Mouse (Mus musculus): Measurements from ENCODE around the gene Npb. TPM values are rescaled to one million over a fixed set of nuclear protein-coding genes. Genes with fewer than 3 reads are reported as not detected.
A peak's percentile ranks its signal among the peaks of the same experiment; 100 is the strongest.
"Not testable (repeated sequence)": the region's sequence is repeated elsewhere in the genome, so short reads cannot be mapped to it uniquely, and the experiment has no call there.

Gene Npb
- 0.79 and 1.3 TPM in 2 replicates for polyA plus RNA-seq (2015; fragmentation: Nextera tagmentation; extraction: Ambion mirVana)

DNA sequence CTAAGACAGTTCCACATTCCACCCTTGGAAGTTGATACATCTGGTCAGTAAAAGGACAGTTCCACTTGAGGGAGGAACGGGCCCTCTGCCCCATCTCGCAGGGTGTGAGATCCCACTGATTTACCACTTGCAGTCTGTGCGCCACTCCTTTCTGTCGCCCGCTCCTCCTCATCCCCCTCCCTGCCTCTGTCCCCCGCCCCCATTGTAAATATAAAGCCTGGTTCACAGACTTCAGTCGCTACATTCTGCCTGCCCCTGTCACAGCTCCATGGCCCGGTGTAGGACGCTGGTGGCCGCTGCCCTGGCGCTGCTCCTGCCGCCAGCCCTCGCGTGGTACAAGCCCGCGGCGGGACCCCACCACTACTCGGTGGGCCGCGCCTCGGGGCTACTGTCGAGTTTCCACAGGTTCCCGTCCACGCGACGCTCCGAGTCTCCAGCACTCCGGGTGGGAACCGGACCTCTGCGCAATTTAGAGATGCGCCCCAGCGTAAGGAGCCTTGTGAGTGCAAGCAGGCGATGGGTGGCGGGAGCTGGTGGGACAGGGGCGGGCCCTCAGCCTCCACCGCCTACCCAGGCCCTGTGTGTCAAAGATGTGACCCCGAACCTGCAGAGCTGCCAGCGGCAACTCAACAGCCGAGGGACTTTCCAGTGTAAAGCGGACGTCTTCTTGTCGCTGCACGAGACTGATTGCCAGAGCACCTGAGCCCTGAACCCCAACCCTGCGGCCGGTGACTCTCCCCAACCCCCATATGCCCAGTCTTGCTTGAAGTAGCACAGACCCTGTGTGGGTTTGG lies at the start of gene Npb:
Gene Npb (plus strand): TSS at position 237 of the 794 bp plus-strand sequence.
- Histone ChIP-seq H3K9ac (peak within 1 kb of the TSS; percentile 61), H3K27me3 (peaks cover 32% of the 10 kb centered on the region), H3K27ac (no peak within 1 kb of the TSS), H3K4me1 (replicated peaks) (peaks cover 21% of the 10 kb centered on the region), H3K4me2 (peak within 1 kb of the TSS; percentile 48), H3K4me3 (peak within 1 kb of the TSS; percentile 25), H3K9me3 (no peaks in the 10 kb centered on the region), H3K36me3 (peaks cover 78% of the 10 kb centered on the region)
- 6% methylated on average over 45 of the region's 45 CpGs for WGBS
- no peak for ATAC-seq (ENCODE audit: low FRiP score)

DNA sequence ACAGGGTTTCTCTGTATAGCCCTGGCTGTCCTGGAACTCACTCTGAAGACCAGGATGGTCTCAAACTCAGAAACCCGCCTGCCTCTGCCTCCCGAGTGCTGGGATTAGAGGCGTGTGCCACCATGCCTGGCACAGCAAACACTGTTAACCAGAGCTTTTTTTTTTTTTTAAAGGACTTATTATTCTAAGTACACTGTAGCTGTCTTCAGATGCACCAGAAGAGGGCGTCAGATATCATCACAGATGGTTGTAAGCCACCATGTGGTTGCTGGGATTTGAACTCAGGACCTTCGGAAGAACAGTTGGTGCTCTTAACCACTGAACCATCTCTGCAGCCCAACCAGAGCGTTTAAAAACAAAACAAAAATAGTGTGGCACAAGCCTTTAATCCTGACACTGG lies 49.4 kb upstream of the Npb start:
- H3K27me3 ChIP-seq = not testable (repeated sequence)

DNA sequence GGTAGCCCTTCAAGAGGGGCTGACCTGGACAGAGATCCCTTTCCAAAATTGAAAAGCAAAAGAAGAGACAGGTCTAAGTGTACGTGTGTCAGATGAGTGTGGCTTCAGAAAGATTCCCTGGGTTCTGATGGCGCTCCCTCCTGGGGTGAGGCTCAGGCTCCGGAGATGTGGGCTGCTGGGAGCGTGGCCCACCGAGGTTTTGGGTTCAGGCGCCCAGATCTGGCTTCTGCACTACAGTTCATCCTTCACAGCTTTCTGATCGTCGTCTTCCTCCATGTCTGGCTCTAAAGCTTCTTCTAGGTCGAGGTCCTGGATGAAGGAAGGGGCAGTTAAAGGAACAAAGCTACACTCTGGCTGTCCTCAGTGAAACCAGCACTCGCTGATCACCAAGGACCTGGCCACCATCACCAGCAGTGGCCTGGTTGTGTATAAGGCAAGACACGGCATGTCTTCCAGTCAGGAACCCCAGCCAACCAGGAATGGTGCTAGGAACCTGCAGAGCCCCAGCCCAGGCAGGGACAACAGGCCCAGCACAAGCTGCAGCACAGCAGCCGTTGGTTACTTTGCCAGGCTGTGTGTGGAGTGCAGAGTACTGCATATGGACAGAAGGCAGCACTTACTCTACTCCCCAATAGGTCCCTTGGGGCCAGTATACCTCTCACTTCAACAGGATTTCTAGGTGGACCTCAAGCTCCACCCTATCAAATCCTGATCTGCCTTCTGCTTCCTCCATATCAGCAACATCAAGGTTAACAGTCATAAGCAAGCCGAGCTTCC lies 47.1 kb upstream of the Npb start:
- no peak for ATAC-seq (ENCODE audit: low FRiP score)
- no peak overlapping the region for H3K9ac ChIP-seq
- no peaks in the 10 kb centered on the region for H3K27me3 ChIP-seq
- peaks cover 4% of the 10 kb centered on the region; the same call in 1 of the 2 replicates for H3K9me3 ChIP-seq
- no peak overlapping the region for H3K4me2 ChIP-seq
- H3K4me1 ChIP-seq (replicated peaks) = no peaks in the 10 kb centered on the region
- peaks cover 74% of the 10 kb centered on the region for H3K36me3 ChIP-seq
- H3K4me3 ChIP-seq = no peak overlapping the region
- H3K27ac ChIP-seq = no peak overlapping the region
- WGBS = 92% methylated on average over 13 of the region's 13 CpGs

More for the DNA sequence above, 49.4 kb upstream of the Npb start:
- peaks cover 52% of the 10 kb centered on the region for H3K36me3 ChIP-seq
- not testable (repeated sequence) for H3K4me2 ChIP-seq; H3K4me1 ChIP-seq (replicated peaks); H3K4me3 ChIP-seq; H3K27ac ChIP-seq; H3K9ac ChIP-seq; ATAC-seq (ENCODE audit: low FRiP score); H3K9me3 ChIP-seq
- WGBS = 89% methylated on average over 6 of the region's 6 CpGs

DNA sequence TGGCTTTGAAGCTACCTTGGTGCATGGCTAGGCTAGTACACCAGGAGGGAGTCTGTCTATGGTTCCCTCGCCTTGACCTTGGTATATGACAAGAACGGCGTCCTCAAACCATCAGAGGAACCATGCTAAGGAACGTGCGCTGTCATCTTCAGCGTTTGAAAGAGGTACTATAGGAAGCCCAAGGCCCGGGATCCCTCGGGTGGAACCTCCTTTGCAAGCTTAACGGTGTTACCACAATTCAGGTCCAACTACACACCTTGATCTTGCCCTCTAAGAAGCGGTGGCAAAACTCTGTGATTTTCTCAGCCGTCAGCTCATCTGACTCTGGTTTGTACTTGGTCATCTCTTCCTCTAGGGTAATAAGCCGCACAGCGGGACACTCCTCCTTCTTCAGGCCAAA lies 45.3 kb upstream of the Npb start:
- Histone ChIP-seq H3K4me2 (no peak overlapping the region), H3K4me3 (no peak overlapping the region)
- 96% methylated on average over 13 of the region's 13 CpGs for WGBS

DNA sequence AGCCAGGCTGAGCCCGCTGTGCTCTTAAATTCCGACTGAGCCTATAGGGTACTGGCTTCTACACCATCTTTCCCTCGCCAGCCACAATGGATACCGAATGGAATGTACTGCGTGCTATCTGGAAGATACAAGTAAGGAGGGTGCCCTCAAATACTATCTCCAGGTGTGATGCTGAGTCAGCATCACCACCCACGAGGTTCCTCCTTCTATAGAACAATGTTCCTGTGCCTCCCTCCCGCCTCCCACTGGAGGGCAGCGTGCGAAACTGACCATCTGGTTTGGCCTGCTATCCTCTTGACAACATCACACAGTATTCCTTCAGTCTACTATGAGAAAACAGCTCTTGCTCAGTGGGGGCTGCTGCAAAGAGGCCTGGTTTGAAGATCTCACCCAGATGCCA lies 43.2 kb upstream of the Npb start:
- ATAC-seq (ENCODE audit: low FRiP score) = no peak
- 87% methylated on average over 9 of the region's 9 CpGs for WGBS
- H3K9ac ChIP-seq = no peak overlapping the region
- no peak overlapping the region for H3K4me2 ChIP-seq
- H3K27me3 ChIP-seq = no peaks in the 10 kb centered on the region
- peaks cover 95% of the 10 kb centered on the region for H3K36me3 ChIP-seq
- H3K9me3 ChIP-seq = no peaks in the 10 kb centered on the region
- no peaks in the 10 kb centered on the region for H3K4me1 ChIP-seq (replicated peaks)
- no peak overlapping the region for H3K27ac ChIP-seq
- no peak overlapping the region for H3K4me3 ChIP-seq

More for the DNA sequence above, 45.3 kb upstream of the Npb start:
- Histone ChIP-seq H3K4me1 (replicated peaks) (no peaks in the 10 kb centered on the region), H3K9me3 (no peaks in the 10 kb centered on the region), H3K9ac (no peak overlapping the region), H3K27ac (no peak overlapping the region), H3K27me3 (no peaks in the 10 kb centered on the region), H3K36me3 (peaks cover 92% of the 10 kb centered on the region)
- ATAC-seq (ENCODE audit: low FRiP score) = no peak

DNA sequence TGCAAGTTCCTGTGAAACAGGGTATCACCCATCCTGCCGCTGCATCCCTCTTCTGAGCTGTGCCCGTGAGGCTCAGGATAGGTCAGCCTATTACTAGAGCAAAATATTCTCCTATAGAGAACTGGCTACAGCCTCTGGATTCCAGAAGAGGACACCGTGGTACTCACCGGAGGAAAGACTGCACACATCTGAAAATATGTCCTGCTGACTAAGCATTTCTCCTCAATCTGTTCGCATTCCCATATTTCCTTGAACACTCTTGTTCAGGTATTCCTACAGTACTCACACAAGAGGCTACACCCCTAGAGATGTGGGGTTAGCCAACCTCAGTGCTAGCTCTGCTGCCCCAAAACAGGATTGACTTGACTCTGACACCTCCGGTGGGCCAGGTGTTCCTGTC lies 40.0 kb upstream of the Npb start:
- WGBS = 92% methylated on average over 6 of the region's 6 CpGs
- ATAC-seq (ENCODE audit: low FRiP score) = no peak
- H3K9ac ChIP-seq = no peak overlapping the region

DNA sequence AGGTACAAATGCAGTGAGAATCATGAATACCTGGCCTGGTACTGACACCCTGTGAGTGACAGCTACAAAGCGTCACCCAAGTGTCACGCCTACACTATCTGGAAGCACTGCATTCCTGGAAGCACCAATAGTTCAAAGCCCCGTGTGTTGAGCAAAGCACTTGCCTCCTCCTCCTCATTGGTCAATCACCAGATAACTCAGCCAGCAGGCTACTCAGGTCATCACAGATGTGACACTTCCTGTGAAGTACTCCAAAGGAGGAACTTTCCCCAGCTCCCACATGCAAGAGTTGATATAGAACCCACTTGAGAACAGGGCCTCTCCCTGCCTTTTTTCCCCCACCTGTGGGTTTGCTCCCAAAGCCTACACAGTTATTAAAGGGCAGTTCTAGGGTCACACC lies 37.2 kb upstream of the Npb start:
- Histone ChIP-seq H3K27me3 (no peaks in the 10 kb centered on the region), H3K9ac (peak overlapping the region; percentile 95), H3K9me3 (no peaks in the 10 kb centered on the region), H3K4me3 (peak overlapping the region; percentile 96), H3K36me3 (peaks cover 48% of the 10 kb centered on the region), H3K4me2 (peak overlapping the region; percentile 75), H3K27ac (no peak overlapping the region), H3K4me1 (replicated peaks) (peaks cover 28% of the 10 kb centered on the region)
- ATAC-seq (ENCODE audit: low FRiP score) = no peak
- 86% methylated on average over 3 of the region's 3 CpGs for WGBS

More for the DNA sequence above, 40.0 kb upstream of the Npb start:
- Histone ChIP-seq H3K4me1 (replicated peaks) (peaks cover 16% of the 10 kb centered on the region), H3K36me3 (peaks cover 76% of the 10 kb centered on the region), H3K4me3 (no peak overlapping the region), H3K27me3 (no peaks in the 10 kb centered on the region), H3K27ac (no peak overlapping the region), H3K4me2 (no peak overlapping the region), H3K9me3 (no peaks in the 10 kb centered on the region)

DNA sequence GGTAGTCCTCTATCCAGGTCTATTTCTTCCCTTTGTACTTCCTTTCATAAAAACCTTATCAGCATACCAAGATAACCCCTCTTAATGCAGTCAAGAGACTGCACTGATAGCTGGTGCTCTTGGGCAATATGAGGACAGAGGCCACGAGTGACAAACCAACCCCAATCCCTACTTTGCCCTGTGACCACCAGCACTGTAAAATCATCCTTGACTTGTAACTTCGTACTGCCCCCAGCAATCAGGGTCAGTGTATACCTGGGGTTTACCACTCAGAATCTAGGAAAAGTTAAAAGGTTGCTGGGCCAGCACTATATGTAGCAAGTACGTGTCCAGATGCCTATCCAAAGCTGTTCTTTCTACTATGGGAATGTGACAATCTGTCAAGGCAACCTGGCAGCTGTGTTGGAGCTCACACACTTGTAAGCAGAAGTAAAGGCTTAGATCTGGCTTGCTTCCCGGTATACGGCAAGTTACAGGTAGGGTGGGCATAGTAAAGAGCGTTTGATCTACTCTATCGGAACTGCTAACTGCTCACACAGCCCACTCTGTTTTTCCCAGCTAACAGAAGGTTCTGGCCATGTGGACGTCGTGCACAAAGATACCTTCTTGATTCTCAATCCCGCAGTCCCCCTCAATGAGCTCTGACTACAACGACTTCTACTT lies 36.4 kb upstream of the Npb start:
- H3K4me2 ChIP-seq = peak overlapping the region; percentile 75
- 16% methylated on average over 11 of the region's 11 CpGs for WGBS
- peaks cover 41% of the 10 kb centered on the region for H3K36me3 ChIP-seq
- no peaks in the 10 kb centered on the region for H3K27me3 ChIP-seq
- peaks cover 28% of the 10 kb centered on the region for H3K4me1 ChIP-seq (replicated peaks)
- H3K27ac ChIP-seq = peak overlapping the region; percentile 89
- H3K9ac ChIP-seq = peak overlapping the region; percentile 95
- H3K9me3 ChIP-seq = no peaks in the 10 kb centered on the region
- no peak for ATAC-seq (ENCODE audit: low FRiP score)
- peak overlapping the region; percentile 96 for H3K4me3 ChIP-seq

DNA sequence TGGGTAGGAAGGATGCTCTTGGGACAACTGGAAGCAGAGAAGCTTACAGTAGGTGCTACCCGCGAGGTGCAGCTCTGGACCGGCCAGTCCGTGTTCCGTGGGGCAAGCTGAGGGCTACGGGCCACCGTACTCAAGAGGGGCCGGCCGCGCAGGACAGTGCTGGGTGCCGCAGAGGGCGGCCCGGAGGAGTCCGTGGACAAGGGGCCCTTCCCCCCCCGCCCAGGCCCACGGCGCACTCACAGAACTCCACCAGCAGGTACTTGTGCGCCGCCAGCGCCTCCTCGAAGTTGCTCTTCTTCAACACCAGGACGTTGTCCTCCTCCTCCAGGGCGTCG lies 35.9 kb upstream of the Npb start:
- under 1% methylated on average over 23 of the region's 24 CpGs for WGBS
- Histone ChIP-seq H3K4me3 (peak overlapping the region; percentile 96), H3K9me3 (no peaks in the 10 kb centered on the region), H3K27me3 (no peaks in the 10 kb centered on the region), H3K4me1 (replicated peaks) (peaks cover 28% of the 10 kb centered on the region), H3K9ac (peak overlapping the region; percentile 95), H3K36me3 (peaks cover 40% of the 10 kb centered on the region), H3K4me2 (peak overlapping the region; percentile 75), H3K27ac (peak overlapping the region; percentile 89)
- ATAC-seq (ENCODE audit: low FRiP score) = peak; percentile 43; the same call in 1 of the 2 replicates

DNA sequence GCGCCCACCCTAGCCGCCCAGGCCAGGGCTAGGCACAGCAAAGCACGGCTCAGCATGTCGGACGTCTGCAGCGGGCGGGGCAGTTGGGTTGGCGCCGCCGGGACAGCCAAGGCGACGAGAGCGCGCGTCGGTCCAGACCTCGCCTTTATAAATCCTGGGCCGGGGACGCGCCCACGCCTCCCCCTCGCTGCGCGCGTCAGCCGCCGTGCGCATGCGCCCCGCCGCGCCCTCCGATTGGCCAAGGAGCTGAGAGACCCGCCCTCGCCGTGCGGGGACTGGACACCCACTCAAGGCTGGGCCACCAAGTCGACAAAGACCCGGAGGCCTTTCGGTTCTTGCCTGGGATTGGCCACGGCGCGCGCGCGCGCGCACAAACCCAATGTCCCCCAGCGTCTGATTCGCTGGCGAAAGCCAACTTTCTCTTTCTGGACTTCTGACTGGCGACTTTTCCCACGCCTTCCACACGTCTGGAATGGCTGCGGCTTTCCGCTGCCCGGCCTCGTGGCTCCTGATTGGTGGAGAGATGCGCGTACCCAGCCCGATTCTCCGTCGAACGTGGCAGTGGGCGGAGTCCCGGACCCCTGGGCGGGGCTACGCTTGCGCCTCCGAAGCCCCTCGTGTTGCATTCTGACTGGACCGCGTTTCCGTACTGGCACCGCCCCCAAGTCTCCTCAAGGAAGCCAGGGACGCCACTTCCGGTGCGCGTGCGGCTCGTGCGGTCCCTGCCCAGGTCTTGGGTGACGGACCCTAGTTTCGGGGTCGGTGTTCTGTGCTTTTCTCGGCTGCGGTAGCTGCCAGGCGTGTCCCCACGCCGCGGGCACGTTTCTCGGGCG lies 35.3 kb upstream of the Npb start, which contains the start of gene P4hb:
Gene P4hb (minus strand): TSS at position 502 of the 833 bp plus-strand sequence.
- peak within 1 kb of the TSS; percentile 89 for H3K27ac ChIP-seq
- peak; percentile 97 for ATAC-seq (ENCODE audit: low FRiP score)
- WGBS = under 1% methylated on average over 94 of the region's 94 CpGs

DNA sequence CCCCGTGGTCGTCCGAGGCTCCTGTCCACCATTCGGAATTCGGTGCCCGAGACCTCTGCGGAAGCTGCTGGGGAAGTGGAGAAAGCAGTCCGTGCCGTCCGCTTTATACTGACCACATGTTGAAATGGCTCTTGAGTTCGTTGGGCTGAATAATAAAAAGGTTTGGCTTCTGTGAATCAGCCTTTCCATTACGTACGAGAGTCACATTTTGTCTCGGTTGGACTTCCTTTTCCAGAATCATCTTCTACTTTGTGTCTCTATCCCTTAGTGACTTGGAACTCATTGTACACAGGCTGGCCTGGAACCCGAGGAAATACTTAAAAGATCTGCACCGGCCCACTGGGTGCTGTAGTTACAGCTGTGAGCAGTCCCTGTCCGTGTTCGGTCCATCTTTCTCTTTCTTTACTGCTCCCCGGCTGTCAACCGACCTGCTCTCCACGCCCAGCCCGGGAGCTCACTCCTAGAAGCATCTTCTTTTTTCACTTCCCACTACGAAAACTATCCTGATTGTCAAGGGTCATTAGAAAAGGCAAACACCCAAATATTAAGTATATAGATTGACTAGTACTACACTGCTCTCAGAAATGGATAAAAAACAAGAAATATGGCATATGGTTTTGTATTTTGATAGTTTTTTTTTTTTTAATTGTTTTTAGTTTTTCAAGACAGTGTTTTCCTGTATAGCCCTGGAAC lies 34.5 kb upstream of the Npb start:
- Histone ChIP-seq H3K9me3 (no peaks in the 10 kb centered on the region), H3K27me3 (no peaks in the 10 kb centered on the region), H3K9ac (peak overlapping the region; percentile 86), H3K4me3 (peak overlapping the region; percentile 96), H3K4me1 (replicated peaks) (peaks cover 30% of the 10 kb centered on the region), H3K36me3 (peaks cover 40% of the 10 kb centered on the region), H3K4me2 (peak overlapping the region; percentile 91), H3K27ac (peak overlapping the region; percentile 89)
- ATAC-seq (ENCODE audit: low FRiP score) = no peak
- under 1% methylated on average over 23 of the region's 23 CpGs for WGBS

More for the DNA sequence above, 35.3 kb upstream of the Npb start, which contains the start of gene P4hb:
- Histone ChIP-seq H3K36me3 (peaks cover 40% of the 10 kb centered on the region), H3K27me3 (no peaks in the 10 kb centered on the region), H3K4me1 (replicated peaks) (peaks cover 28% of the 10 kb centered on the region), H3K9ac (peak within 1 kb of the TSS; percentile 95), H3K9me3 (no peaks in the 10 kb centered on the region), H3K4me3 (peak within 1 kb of the TSS; percentile 96), H3K4me2 (peak within 1 kb of the TSS; percentile 91)

Data from hindbrain, embryonic 13.5 days (tissue).